Mouse (Mus musculus) limb, embryonic 11.5 days (tissue): Measurements from ENCODE around the gene Mafg. TPM values are rescaled to one million over a fixed set of nuclear protein-coding genes. Genes with fewer than 3 reads are reported as not detected.

Source experiments
- ATAC-seq: fragments of 200-750 bp; cut with Nextera tagmentation; 2 replicates; pipeline ENCODE4 v1.8.0; 2017; ENCODE audit warnings: low read depth; ENCODE audit not compliant: insufficient number of reproducible peaks, low FRiP score, low TSS enrichment
- DNase-seq: peaks from one replicate; pipeline ENCODE4 v3.0.0-alpha.2; 2015; ENCODE audit warnings: low spot score
- H3K27ac ChIP-seq: fragments of 300-500 bp; sonication (generic); replicated peaks from 2 replicates; pipeline ENCODE4 v1.5.1; 2014; ENCODE audit warnings: low read depth, mild to moderate bottlenecking, low read length
- H3K27me3 ChIP-seq: fragments of 300-500 bp; sonication (generic); 2 replicates; pipeline ENCODE4 v1.6.1; 2014; ENCODE audit warnings: mild to moderate bottlenecking, low read length, mixed read lengths; ENCODE audit not compliant: control insufficient read depth, insufficient read depth
- H3K36me3 ChIP-seq: fragments of 300-500 bp; sonication (generic); 2 replicates; pipeline ENCODE4 v1.6.1; 2014; ENCODE audit warnings: mild to moderate bottlenecking, low read length, moderate library complexity, mixed read lengths; ENCODE audit not compliant: control insufficient read depth, insufficient read depth
- H3K4me1 ChIP-seq: fragments of 300-500 bp; sonication (generic); 2 replicates; pipeline ENCODE4 v1.6.1; 2014; ENCODE audit warnings: low read length, mixed read lengths; ENCODE audit not compliant: control insufficient read depth, insufficient read depth
- H3K4me2 ChIP-seq: fragments of 300-500 bp; sonication (generic); 2 replicates; pipeline ENCODE4 v1.6.1; 2014; ENCODE audit warnings: low read depth, mild to moderate bottlenecking, moderate library complexity; ENCODE audit not compliant: severe bottlenecking
- H3K4me3 ChIP-seq: fragments of 300-500 bp; sonication (generic); 2 replicates; pipeline ENCODE4 v1.5.1; 2014; ENCODE audit warnings: low read depth, low read length
- H3K9ac ChIP-seq: fragments of 300-500 bp; sonication (generic); 2 replicates; pipeline ENCODE4 v1.6.1; 2014; ENCODE audit warnings: mild to moderate bottlenecking, low read length
- H3K9me3 ChIP-seq: fragments of 300-500 bp; sonication (generic); 2 replicates; pipeline ENCODE4 v1.6.1; 2016; ENCODE audit warnings: low read length; ENCODE audit not compliant: control insufficient read depth
- WGBS: fragments of 180-500 bp; shearing (Covaris S2); extraction: QIAGEN DNeasy Blood & Tissue Kit; methylation state at CpG from one replicate; pipeline ENCODE4 v1.1.7; 2014; 5-methylcytosine and 5-hydroxymethylcytosine counted together
- polyA plus RNA-seq: library from polyadenylated mRNA; unstranded; fragments of >200 nt; fragmentation: Nextera tagmentation; extraction: Ambion mirVana; gene quantifications from 2 replicates; pipeline ENCODE4 v1.2.1, GENCODE M21; 2014

Mafg gene
- polyA plus RNA-seq, 1 experiment from 2014 or later = 24.2 TPM

DNA sequence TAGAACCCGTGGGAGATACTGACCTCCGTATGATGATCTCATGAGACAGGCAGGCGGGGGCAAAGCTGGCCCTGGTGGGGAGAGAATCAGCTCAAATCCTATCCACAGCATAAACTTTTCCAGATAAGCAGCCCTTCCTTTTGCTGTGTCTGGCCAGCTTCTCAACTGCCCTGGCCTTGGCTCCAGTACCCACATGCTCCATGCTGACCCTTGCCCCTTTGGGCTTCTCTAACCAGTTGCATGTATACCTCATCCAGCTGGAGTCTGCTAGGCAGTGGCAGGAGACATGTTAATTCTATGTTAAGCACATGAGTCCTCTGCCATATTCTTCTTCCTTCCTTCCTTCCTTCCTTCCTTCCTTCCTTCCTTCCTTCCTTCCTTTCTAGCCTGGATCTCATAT is 21.3 kb upstream of the Mafg start:
- peaks cover 18% of the 10 kb centered on the region for H3K27me3 ChIP-seq

DNA sequence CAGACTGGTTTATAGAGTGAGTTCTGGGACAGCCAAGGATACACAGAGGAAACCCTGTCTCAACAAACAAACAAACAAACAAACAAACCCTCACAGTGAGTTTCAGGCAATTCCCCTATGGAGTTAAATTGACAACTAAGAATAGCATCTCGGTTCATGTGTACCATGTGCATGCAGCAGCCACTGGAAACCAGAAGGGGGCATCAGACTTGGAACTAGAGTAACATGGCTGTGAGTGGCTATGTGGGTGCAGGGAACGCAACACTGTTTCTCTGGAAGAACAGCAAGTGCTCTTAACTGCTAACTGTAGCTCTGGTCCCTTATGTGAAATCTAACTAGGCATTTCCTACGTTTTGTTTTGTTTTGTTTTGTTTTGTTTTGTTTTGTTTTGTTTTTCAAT is 18.5 kb upstream of the Mafg start:
- Histone ChIP-seq H3K27ac (no peak overlapping the region), H3K9me3 (no peaks in the 10 kb centered on the region), H3K27me3 (no peaks in the 10 kb centered on the region), H3K4me1 (peaks cover 7% of the 10 kb centered on the region), H3K4me3 (no peak overlapping the region), H3K9ac (no peak overlapping the region), H3K4me2 (no peak overlapping the region), H3K36me3 (no peaks in the 10 kb centered on the region)
- DNase-seq (no peak), ATAC-seq (no peak)
- WGBS = 80% methylated on average over 3 of the region's 3 CpGs

More for the DNA sequence above, 21.3 kb upstream of the Mafg start:
- no peak for ATAC-seq
- Histone ChIP-seq H3K4me1 (peaks cover 9% of the 10 kb centered on the region), H3K36me3 (no peaks in the 10 kb centered on the region), H3K9me3 (no peaks in the 10 kb centered on the region), H3K9ac (no peak overlapping the region), H3K4me2 (no peak overlapping the region), H3K4me3 (no peak overlapping the region), H3K27ac (no peak overlapping the region)
- DNase-seq = no peak
- WGBS = 79% methylated on average over 3 of the region's 3 CpGs

DNA sequence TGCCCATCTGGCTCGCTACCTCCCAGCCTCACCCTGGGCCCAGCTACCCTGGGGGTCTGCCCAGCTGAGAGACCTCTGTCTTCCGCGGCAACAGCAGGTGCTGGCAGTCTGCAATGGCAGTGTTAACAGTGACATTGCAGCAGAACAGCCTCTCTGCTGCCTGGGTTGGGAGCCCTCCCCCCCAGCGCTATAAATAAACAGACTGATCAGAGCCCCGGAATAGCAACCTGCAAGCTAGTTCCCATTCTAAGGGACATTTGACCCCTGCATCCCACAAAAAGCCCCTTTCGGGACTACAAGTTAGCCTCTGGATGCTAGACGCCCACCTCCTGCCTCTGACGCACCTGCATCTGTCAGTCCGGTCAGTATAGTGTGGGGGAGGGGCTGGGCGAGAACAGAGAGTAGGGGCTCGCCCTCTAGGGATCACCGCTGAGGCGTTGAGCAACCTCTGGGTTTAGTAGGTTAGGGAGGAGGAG is 14.6 kb upstream of the Mafg start, which contains the start of gene Myadml2:
TSS of gene Myadml2 (minus strand) at position 158 of the 476 bp plus-strand sequence.
- H3K27me3 ChIP-seq = no peaks in the 10 kb centered on the region
- no peak within 1 kb of the TSS for H3K9ac ChIP-seq
- H3K27ac ChIP-seq = no peak within 1 kb of the TSS
- no peaks in the 10 kb centered on the region for H3K9me3 ChIP-seq
- no peak within 1 kb of the TSS for H3K4me3 ChIP-seq
- 2% methylated on average over 13 of the region's 13 CpGs for WGBS
- H3K4me1 ChIP-seq = peaks cover 9% of the 10 kb centered on the region
- no peaks in the 10 kb centered on the region for H3K36me3 ChIP-seq
- peak within 1 kb of the TSS; percentile 20 for H3K4me2 ChIP-seq
- DNase-seq (peak; percentile 63), ATAC-seq (0 out of 2 replicates have a peak, but pooled peaks have one; percentile 45)

DNA sequence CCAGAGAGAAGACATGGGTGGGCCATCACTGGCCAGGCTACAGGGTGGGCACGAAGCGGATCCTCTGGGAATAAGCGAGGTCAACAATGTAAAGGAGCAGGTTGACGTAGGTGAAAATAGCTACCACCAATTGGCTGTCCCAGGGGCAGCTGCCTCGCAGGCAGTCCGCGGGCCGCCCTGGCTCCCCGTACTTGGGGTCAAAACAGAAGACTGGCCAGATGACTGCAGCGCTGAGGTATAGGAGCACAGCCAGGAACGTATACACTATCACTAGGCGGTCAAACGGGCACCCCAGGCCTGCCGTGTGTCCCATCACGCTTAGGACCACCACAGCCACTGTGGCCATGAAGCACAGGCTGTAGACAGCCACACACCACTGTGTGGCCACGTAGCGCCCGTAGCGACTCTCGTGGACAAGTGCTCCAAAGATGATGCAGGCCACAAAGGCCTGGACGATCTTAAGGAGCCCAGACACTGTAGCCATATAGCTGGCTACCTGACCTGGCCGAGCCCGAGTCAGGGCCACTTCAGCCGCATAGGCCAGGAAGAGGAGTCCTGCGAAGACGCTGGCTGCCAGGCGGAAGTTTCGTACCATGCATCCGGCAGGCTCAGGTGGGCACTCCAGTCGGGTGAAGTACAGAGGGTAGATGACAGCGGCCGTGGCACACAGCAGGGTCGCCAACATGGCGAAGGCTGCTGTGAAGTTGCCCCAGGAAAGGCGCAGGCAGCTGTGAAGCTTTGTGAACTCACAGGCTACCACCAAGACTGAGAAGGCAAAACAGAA is 13.8 kb upstream of the Mafg start:
- ATAC-seq (no peak), DNase-seq (no peak)
- Histone ChIP-seq H3K4me3 (no peak overlapping the region), H3K27me3 (no peaks in the 10 kb centered on the region), H3K27ac (no peak overlapping the region), H3K9me3 (no peaks in the 10 kb centered on the region), H3K36me3 (no peaks in the 10 kb centered on the region), H3K9ac (no peak overlapping the region), H3K4me1 (peaks cover 17% of the 10 kb centered on the region), H3K4me2 (peak overlapping the region; percentile 20; the same call in 1 of the 2 replicates)
- 75% methylated on average over 35 of the region's 35 CpGs for WGBS

DNA sequence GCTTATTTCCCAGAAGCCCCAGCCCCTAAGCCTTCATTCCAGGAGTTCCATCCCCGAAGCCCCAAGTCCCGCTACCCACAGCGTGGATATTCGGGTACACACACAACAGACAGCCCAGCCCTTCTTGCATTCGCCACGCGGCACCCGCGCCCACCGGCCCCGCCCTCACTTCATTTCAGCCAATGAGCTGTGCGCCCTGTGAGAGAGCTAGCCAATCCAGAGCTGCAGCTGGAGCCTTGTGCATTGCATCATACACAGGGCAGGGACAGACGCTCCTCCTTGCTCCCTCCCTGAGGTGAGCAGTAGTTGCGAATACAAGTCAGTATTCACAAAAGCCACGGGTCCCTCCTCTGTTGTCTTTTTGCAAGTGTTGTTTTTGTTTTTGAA is 10.2 kb upstream of the Mafg start, which contains the start of gene Pycr1:
TSS of gene Pycr1 (minus strand) at position 169 of the 387 bp plus-strand sequence.
- Histone ChIP-seq H3K27me3 (no peaks in the 10 kb centered on the region), H3K4me2 (peak within 1 kb of the TSS; percentile 92), H3K9me3 (no peaks in the 10 kb centered on the region), H3K27ac (no peak within 1 kb of the TSS; the same call in 1 of the 2 replicates), H3K4me3 (peak within 1 kb of the TSS; percentile 47), H3K4me1 (peaks cover 25% of the 10 kb centered on the region), H3K36me3 (no peaks in the 10 kb centered on the region), H3K9ac (peak within 1 kb of the TSS; percentile 67)
- under 1% methylated on average over 15 of the region's 15 CpGs for WGBS
- peak; percentile 96 for DNase-seq
- peak; percentile 97 for ATAC-seq

DNA sequence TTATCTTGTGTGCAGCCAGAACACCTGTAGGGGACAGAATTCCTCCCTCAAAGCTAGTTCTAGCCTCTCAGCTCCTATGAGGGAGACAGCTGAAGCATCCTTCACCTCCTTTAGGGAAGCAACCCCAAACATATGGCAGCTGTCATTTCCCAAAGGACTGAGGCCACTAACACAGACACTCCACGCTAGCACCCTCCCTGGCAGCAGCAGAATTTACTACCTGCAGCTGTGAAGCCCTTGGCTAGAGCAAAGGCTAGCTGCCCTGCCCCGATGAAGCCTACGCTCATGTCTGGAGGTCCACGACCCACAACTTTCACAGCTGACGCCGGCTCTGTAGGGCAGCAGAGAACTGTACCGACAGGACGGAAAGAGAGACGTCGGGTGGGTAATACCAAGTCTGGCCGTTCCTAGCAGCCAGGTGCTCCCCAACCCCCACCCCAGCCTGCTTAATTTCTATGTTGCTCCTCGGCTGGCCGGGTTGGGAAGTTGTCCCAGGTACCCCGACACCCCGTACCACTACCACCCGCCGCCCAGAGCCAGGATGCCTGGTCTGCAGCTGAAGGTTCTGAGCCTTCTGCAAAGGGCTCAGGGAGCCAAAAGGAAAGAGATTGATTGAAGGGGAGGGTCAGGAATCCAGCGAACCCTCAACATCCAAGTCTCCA is 9.7 kb upstream of the Mafg start:
- Histone ChIP-seq H3K9ac (peak overlapping the region; percentile 67), H3K27me3 (no peaks in the 10 kb centered on the region), H3K4me1 (peaks cover 23% of the 10 kb centered on the region), H3K4me3 (peak overlapping the region; percentile 47), H3K36me3 (no peaks in the 10 kb centered on the region), H3K27ac (no peak overlapping the region; the same call in 1 of the 2 replicates), H3K4me2 (peak overlapping the region; percentile 92), H3K9me3 (no peaks in the 10 kb centered on the region)
- DNase-seq (no peak), ATAC-seq (peak; percentile 33; the same call in 1 of the 2 replicates)
- under 1% methylated on average over 18 of the region's 18 CpGs for WGBS

DNA sequence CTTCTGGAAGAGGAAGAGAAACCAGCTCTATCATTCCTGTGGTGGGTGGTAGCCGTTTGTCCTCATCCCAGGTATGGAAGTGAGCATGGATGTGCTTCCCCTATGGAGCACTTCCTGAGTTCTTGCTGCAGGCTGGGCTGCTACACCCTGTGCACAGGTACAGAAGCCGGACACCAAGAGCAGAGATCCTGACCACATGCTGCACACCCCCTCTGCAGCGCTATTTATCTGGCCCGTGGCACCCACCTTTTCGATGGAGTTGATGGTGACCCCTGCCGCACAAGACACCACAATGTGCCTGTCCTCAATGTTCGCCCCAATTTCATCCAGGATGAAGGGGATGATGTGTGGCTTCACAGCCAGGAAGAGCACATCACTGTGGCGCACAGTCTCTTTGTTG is 8.5 kb upstream of the Mafg start:
- H3K4me2 ChIP-seq = no peak overlapping the region
- WGBS = 79% methylated on average over 8 of the region's 8 CpGs
- H3K27ac ChIP-seq = no peak overlapping the region
- peak overlapping the region; percentile 45; the same call in 1 of the 2 replicates for H3K9ac ChIP-seq
- DNase-seq (no peak), ATAC-seq (no peak)
- H3K4me1 ChIP-seq = peaks cover 18% of the 10 kb centered on the region
- H3K9me3 ChIP-seq = no peaks in the 10 kb centered on the region
- H3K4me3 ChIP-seq = no peak overlapping the region
- no peaks in the 10 kb centered on the region for H3K27me3 ChIP-seq
- H3K36me3 ChIP-seq = no peaks in the 10 kb centered on the region

DNA sequence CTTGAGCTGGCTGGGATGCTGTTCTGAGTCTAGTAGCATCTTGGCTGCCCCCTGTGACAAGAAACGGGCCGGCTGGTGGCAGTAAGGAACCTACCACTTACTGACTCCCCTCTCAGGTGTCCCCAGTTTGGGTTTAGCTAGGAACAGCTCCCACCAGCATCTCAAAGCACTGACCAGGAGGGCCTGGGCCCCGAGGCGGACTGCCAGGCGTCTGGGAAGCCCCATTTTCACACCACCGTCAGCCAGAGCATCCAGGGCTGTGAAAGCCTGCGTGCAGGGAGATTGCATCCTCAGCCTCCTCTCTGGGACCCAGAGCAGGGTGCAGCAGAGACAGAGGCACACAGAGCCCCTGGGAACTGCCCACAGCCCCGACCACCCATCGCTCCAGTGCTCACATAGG is 7.9 kb upstream of the Mafg start:
- peaks cover 18% of the 10 kb centered on the region for H3K4me1 ChIP-seq
- H3K27ac ChIP-seq = no peak overlapping the region
- H3K9ac ChIP-seq = peak overlapping the region; percentile 45
- 49% methylated on average over 9 of the region's 9 CpGs for WGBS
- DNase-seq = no peak
- H3K9me3 ChIP-seq = no peaks in the 10 kb centered on the region
- no peaks in the 10 kb centered on the region for H3K36me3 ChIP-seq
- no peaks in the 10 kb centered on the region for H3K27me3 ChIP-seq
- no peak for ATAC-seq
- no peak overlapping the region for H3K4me2 ChIP-seq
- H3K4me3 ChIP-seq = no peak overlapping the region
